8 mouse cellular contexts compared by ENCODE assay signal in genomic region chr3:137594332-137594905, GRCm38 (mm10).
"Had no signal": no experiment of that assay in that cellular context is flagged by ENCODE, and none has a peak within 500 bp of the region (broad histone marks: within the 10 kb centered on the region; RNA-seq: fewer than 3 reads in every experiment).

No protein-coding gene starts in this region.

- H3K4me1 ChIP-seq: kidney, embryonic 15.5 days had no signal

- H3K9ac ChIP-seq: kidney, embryonic 15.5 days; limb, embryonic 13.5 days; liver, embryonic 14.5 days had no signal

- H3K27me3 ChIP-seq: kidney, embryonic 15.5 days; limb, embryonic 13.5 days had no signal

- H3K4me2 ChIP-seq: kidney, embryonic 15.5 days; limb, embryonic 13.5 days had no signal

- H3K36me3 ChIP-seq: kidney, embryonic 15.5 days; limb, embryonic 13.5 days had no signal

- DNase-seq: kidney, postnatal 14 days; left cerebral cortex, postnatal 4 days; lung, adult 18-20 months; thymus, postnatal 4 days had no signal

- H3K4me3 ChIP-seq: kidney, embryonic 15.5 days; limb, embryonic 13.5 days had no signal

- H3K27ac ChIP-seq: kidney, embryonic 15.5 days; limb, embryonic 13.5 days; liver, embryonic 14.5 days; stomach, postnatal 0 days had no signal

- H3K9me3 ChIP-seq: kidney, embryonic 15.5 days; limb, embryonic 13.5 days had no signal
